Mouse (Mus musculus): ENCODE results near the gene Il10ra.
A peak's percentile ranks its signal among the peaks of the same experiment; 100 is the strongest.

The Il10ra gene

DNA sequence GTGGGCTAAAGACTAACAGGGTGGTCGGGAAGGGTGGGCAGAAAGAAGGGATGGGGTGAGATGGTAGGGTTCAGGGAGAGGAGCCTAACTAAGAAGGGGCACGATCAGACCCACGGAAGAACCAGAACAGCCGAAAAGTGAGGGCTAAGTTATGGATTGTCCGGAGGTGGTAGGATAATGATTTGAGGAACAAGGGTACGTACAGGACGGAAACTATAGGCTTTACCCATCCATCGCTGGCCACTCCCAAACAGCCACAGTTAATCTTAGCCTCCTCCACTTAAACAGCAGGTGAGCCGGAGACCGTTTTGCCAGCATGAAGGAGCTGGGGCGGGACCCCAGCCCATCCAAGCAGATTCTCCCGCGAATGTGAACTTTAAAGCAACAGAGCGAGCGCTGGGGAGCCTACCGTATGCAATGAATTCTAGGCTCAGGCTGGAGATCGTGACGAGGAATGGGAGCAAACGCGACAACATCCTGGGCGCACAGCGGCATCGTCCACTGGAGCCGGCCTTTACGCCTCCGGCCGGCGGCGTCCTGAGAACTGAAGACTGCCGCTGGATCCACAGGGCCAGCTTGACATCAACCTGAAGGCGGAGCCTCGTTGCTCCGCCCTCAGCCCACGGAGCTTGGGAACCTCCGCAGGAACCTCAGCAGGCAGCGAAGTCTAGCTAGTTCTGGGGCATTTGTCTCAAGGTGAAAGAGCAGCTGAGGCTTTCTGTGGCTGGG, at the start of gene Il10ra:
Il10ra (minus strand) TSS at position 553 of the 729 bp plus-strand sequence.
- peak; percentile 88 for ATAC-seq (ENCODE audit: low TSS enrichment)

DNA sequence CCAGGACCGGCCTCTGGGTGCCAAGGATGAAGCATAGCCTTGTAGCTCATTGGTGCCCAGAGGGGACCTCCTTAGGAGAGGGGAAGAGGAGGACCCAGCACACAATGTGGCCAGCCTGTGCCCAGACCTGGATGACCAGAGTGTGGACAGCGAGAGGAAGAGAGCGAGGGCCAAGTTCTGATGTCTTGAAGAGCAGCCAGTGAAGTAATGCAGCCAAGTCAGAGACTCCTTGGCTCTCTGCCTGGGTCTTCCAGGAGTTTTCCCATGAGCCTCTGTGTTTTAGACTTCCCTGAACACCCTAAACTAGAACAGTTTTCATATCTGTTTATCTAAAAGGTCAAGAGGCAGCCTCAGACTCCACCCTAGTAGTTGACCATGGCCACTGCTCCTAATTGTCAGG, 48.7 kb upstream of the Il10ra start:
- ATAC-seq (ENCODE audit: low TSS enrichment), result no peak

DNA sequence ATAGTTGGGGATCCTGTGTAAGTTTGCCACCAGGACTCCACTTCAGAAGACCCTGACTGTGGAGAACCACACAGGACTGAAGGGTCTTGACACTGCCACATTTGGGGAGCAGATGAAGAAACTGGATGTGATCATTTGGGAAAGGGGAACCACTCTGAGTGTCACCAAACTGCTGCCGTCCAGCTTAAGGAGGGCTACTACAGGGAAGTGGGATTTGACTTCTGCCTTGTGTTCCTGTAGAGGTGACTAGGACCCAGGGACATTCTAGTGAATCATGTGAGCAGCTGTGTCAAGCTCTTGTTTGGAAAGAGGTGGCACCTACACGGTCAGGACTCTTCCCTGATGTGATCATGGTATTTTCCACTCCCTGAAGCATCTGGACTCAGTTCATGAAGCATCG, 45.0 kb upstream of the Il10ra start:
- ATAC-seq (ENCODE audit: low TSS enrichment), result no peak

DNA sequence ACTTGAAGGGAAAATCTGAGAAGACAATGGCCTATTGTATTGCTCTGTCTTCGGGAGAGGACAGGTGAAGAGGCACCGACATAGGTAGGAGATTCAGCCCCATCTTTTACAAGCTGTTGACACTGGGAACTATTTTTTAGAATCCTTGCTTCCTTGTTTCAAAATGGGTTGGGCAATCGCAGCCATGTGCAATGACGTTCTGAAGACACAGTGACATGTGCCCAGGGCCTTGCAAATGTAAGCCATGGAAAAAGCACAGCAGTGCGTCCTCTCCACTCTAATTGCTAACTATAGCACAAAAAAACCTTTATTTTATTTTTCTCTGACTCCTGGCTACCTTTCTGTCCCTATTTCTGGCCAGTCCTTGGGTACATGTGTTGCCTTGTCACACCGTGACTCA, 42.9 kb upstream of the Il10ra start:
- ATAC-seq (ENCODE audit: low TSS enrichment), result no peak

DNA sequence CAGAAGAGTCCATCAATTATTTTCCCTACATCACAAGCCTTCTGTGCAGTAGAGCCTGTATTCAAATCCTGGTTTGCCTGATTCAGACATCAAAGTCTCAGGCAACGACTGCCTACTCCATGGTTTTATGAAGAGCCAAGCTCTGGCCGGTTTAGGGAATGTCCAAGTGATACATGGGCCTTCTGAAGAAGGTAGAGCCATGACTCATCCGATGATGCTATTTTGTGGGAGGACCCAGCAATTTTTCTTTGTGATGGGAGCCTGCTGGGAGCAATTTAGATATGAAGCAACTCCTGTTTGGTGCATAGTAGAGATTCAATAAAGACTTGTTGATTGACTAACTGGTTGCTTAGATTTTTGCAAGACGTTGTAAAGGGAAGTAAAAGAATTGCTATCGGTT, 39.6 kb upstream of the Il10ra start:
- ATAC-seq (ENCODE audit: low TSS enrichment), result no peak

DNA sequence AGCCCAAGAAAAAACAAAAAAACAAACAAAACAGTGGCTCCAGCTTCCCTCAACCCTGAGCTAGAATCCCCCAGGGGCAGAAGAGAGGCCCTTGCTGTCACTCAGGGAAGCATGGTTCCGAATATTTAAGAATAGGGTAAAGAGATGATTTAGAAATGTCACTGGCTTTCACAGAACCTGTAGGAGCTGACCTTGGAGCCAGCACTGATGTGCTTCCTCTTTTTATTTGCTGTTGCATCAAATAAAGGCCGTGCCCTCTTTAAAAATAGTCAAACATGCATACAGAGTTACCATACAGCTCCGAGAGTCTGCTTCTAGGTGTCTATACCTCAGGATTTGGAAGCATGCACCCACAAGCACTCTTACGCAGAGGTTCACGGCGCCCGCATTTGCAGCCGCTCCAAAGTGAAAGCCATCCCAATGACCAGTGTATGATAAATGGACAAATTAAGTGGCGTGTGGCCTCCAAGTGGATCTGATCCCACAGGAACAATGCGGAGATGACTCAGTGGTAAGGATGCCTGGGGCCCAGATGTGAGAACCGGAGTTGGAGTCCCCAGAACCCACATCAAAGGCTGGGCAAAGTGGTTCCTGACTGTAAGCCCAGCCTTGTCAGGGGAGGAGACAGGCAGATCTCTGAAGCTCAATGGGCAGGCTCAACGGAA, 37.9 kb upstream of the Il10ra start:
- ATAC-seq (ENCODE audit: low TSS enrichment), result no peak

DNA sequence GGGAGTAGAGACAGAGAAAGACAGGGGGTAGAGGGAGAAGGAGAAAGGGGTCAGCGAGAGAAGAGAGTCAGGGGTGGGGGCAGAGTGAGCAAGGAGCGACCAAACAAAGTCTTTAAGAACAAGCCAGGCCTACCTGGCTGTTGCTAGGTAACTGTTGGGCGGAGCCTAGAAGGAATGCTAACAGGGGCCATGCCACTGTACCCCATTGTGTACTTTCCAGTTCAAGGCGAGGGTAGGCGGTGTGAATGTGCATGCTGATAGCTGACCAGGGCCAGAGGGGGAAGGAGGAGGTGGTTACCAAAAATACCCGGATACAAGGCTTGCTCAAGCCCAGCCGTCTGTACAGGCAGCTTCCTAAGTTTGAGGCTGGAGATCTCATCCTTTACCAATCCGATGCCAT, 32.8 kb upstream of the Il10ra start:
- no peak for ATAC-seq (ENCODE audit: low TSS enrichment)

DNA sequence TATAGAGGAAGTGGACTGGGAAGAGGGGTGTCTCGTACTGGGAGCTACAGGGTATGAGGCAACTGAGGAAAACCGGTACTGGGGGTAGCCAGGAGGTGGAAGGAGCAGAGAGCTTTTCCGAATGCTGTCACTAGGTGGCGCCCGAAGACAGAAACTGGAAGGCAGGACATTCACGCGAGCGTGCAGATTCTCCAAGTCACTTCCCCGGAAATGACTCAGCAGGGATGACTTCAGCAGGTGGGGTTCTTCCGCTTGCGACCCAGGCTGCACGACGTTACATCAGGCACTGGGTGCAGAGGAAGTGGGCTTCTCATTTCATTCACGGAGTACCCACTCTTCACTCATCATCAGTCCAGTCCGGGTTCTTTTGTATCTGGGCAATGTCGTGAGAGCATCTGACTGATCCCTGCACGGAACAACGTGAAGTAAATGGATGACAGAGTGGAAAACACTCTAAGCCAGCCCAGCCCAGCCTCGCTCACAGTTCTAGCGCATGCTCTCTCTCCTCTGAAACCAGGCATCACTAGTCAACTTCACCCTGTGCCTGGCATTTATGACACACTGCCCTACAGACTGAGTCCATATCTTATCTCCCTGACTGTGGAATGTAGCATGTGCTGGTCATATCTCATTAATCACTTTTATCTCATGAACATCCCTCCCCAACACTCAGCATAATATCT, 31.6 kb upstream of the Il10ra start:
- peak; percentile 99 for ATAC-seq (ENCODE audit: low TSS enrichment)

DNA sequence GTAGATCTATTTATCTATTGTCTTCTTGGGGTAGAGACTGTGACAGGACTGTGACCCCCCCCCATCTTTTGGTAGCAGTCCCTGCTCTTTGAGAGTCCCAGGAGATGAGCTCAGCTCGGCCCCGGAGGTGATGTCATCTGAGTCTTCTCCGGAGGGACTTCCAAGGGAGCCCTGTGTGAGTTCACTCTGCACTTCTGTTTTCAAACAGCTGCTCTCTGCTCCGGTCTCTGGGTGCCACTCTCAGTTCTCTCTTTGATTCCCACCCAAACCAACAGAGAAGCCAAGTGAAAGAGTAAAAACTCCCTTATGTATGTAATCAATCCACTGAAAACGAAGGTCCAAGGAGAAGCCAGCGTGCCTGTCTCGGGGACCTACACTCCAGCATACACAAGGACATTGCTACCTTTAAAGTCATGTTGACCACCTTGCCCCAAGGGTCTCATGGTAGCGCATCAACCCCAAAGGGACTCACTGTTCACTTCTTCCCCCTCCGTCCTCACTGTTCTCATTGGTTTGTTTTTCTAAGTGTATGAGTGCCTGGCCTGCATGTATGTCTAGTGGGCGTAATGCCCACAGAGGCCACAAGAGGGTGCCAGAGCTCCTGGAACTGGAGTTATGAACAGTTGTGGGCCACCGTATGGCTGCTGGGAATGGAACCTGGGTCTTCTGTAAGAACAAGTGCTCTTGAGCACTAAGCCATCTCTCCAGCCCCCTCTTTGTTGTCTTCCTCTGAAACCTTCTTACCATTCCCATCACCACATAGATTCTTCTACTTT, 30.5 kb upstream of the Il10ra start:
- no peak for ATAC-seq (ENCODE audit: low TSS enrichment)

DNA sequence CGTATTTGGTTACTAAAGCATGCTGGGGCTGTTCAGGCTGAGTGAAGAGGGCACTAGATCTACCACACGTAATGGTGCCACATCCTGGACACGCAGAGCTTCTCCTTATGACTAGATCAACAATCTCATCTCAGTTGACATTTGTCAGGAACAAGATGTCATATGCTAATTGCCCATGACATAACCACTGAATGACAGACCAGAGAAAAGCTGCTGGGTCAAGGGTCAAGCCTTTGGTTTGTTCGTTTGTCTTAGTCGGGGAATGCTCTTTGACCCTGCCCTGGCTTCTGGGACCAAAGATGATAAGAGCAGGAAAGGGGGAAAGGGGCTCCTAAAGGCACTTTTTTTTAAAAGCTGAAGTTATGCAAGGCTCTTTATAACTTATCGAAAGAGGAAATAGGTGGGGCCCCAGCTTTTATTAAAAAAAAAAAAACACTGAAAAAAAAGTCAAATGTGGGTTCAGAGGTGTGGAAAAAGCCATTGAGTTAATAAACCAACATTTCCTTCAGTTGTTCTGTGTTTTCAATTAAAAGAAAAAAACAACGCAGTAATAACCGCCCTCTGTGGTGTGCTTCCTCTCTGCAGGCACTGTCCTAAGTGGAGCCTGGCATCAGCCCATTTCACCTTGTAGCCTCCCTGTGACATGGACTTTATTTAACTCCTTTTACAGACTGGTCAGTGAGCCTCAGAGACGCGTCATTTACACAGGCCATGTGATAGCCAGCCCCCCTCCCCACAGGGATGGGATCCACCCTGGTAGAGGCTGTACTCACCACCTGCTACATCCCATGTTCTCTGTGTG, 25.5 kb upstream of the Il10ra start:
- ATAC-seq (ENCODE audit: low TSS enrichment), result no peak

DNA sequence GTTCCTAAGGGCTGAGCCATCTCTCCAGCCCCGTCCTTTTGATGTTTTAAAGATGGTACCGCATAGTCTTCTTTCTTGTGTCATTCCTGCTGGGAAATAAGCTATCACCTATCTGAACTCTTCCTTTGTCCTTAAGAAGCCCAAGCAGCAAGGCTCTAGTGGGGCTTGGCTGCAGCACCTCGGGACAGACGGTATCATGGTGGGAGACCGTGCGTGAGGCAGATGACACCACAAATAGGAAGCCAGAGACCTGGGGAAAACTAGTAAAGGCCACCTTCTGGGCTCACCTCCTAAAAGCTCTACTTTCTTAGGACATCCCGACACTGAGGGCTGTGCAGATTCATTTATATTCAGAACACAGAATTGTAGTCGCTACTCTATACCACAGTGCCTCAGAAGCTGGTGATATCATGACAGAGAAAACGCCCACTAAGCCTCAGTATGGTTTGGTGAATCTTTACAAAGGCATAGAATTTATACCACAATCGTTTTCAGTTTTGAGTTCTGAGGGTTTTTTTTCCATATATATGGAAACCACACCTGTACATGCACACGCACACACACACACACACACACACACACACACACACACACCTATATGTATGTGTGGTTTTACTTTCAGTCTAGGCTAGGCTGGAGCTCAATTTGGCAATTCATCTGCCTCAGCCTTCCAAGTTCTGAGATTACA, 22.7 kb upstream of the Il10ra start:
- ATAC-seq (ENCODE audit: low TSS enrichment), result no peak

DNA sequence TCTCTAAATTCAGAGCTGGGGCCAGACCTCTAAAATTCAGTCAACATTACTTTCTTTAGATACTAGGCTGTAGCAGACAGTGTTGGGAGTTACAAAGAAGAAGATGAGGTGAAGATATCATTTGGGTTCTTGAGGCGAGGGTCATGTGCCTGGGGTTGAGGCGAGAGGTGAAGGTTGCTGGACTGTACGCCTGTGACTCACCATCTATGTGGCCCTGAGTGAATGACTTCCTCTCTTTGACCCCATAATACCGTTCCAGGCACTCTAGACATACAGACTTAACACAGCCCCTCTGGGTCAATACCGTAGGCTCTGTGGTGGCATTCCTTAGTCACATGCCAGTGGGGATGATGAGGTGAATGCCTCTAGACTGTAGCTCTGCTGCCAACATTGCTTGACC, 13.5 kb upstream of the Il10ra start:
- ATAC-seq (ENCODE audit: low TSS enrichment), result no peak

DNA sequence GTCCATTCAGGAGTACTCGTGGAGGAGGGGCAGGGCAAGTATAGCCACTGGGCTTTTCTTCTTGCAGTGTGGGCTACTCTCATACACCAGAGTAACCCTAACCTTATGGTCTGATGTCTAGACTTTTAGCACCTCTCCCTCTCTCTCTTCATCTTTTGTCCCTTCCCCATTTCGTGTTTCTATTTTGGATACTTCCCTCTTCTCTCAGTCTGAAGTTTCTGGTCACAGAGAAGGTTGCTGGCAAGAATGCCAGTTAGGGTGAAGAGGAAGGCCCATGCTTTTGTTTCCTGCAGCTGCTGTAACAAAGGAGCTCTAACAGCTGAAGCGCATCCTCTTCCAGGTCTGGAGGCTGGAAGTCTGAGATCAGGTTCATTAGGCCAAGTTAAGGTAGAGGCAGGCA, 11.9 kb upstream of the Il10ra start:
- no peak for ATAC-seq (ENCODE audit: low TSS enrichment)

DNA sequence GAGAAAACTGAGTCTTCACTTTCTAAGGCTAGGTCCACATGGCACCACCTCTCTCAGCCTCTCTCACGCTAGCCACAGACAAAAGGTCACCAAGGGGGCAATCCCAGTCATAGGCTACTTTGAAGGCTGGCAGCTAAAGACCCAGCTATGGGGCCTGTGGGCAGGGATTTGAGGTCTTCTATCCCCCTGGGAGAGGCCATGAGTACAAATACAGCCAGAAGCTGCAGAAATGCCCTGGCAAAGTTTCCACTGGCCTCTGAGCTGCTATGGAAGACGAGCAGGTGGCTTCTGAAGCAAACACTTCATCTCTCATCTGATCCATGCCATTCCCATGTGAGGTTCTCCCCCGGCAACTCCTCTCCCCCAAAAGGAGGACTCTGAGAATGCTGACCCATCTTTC, 11.1 kb upstream of the Il10ra start:
- no peak for ATAC-seq (ENCODE audit: low TSS enrichment)

DNA sequence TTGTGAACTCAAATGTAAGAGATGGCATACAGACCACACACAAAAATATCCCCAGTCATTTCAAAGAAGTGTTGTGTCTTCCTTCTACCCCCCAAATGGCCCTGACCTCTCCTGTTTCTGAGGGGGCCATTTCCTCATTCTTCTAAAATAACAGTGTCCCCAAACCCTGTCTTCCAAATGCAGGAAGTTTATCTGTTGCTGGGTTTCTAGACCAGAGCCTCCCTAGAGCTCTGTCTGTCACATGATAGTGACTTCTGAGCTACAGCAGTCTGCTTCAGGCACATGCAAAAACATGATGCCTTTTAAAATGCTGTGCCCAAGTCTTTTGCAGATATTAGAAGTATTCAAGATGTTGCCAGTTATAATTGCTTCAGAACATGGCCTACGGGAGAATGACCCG, 5.7 kb upstream of the Il10ra start:
- no peak for ATAC-seq (ENCODE audit: low TSS enrichment)

DNA sequence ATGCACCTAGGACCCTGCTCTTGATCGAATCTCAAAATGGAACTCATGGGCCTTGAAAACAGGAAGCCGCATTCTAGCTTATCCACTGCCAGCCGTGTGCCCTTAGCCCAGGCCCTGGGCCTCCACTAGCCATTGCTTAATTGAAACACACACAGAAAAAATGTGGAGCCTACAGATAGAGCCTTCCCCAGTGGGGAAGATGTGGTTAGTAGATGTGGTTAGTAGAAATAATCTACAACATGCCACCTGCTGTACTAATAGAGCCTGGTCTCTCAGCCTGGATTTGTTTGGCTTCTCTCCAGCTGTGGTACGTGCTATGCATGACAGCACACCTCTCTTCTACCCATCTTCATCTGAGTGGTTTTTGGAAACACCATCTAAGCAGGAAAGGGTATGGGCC, 5.3 kb upstream of the Il10ra start:
- ATAC-seq (ENCODE audit: low TSS enrichment), result no peak

DNA sequence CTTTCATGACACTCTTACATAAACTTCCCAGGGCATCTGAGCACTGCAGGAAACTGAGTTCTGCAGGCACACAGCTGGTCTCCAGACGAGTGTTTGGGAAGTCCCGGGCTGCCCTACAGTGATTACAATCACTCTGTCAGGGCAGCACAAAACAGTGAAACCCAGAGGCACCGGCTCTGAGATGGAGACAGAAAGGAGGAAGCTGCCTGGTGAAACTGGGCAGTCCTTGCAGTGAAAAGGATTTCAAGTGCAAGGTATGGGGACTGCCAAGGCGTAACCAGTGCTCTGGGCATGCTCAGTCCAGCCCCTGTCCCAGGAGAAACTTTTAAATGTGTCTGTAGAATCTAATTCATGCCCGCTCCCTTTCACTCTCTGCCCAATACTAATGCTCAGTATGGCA, 3.3 kb upstream of the Il10ra start:
- no peak for ATAC-seq (ENCODE audit: low TSS enrichment)

DNA sequence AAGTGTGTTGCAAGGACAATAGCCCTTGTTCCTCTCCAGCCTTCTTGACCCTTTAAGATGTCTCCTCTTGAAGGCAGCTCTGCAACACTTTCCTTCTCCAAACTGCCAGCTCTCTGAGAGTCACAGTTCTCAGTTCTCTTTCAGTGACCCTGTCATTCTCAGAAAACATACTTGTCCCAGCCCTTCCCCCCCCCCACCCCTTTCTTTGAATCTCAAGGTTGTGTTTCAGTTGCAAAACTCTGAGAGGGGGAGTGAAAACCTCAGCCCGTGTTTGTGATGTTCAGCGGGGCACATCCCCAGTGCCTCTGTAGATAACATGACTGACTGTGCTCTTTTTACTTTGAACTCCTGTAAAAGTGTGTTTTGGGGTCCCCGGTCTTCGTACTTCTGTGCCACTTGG, 870 bp downstream of the Il10ra start:
- no peak for ATAC-seq (ENCODE audit: low TSS enrichment)

DNA sequence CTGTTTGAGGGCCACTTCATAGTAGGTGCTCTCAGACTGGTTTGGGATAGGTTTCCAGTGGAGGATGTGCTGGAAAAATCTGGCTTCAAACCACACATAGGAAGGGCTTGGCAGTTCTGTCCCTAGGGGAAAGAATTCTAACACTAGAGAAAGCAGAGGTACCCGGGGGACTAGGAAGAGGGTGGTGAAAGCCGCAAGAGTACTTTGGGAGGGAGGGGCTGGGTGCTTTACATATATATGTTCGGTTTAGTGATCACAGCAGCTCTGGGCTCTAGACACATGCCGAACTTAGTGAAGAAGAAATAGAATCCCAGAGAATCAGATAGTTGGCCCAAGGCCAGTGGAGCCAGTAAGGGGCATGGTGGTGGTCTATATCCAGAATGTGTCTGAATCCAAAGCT, 1.9 kb downstream of the Il10ra start:
- no peak for ATAC-seq (ENCODE audit: low TSS enrichment)

DNA sequence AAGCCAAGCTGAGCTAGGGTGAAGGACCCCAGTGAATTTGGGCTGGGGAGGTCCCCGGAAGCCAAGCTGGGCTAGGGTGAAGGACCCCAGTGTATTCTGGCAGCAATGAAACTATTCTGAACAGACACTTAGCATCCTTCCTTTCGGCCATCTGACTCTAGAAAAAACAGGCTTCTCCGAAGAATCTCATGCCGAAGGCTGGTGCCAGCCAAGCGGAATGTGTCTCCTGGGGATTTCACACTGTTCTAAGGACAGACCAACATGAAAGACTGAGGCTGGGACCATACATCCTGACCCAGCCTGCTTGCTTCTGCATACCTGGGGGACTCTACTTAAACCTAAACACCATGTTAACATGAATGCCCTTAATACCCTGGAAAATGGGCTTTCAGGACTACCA, 7.1 kb downstream of the Il10ra start:
- no peak for ATAC-seq (ENCODE audit: low TSS enrichment)

DNA sequence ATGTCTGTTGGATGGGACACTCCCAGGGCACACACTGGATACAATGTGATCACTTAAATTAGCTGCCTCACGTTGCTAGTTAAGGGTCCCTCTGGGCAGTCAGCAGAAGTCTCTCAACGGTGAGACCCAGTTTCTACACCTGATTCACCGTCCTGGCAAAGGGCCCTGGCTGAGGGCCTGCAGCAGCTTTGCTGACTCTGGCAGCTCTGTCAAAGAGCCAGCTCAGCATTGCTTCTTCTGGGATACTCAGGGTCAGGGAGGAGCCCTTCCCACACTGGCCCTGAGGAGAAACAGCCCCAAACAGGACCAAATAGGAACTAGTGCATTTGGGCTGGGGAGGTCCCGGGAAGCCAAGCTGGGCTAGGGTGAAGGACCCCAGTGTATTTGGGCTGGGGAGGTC, 7.5 kb downstream of the Il10ra start:
- ATAC-seq (ENCODE audit: low TSS enrichment), result no peak

All from frontal cortex, adult (tissue).